Mouse (Mus musculus) thymus, postnatal 36 days (tissue): ENCODE data around the gene Tmem116.
A peak's percentile ranks its signal among the peaks of the same experiment; 100 is the strongest.

Experiments
- DNase-seq, 2 experiments: peaks; one replicate each; pipeline ENCODE4 v3.0.0; 2022; ENCODE audit warnings: mixed read lengths in 2 of 2

Gene Tmem116

GRCm38 (mm10) chr5:121451644-121452025 lies at the start of gene Tmem116:
Gene Tmem116, plus strand, starts transcription at chr5:121451893.
- DNase-seq = no peak

GRCm38 (mm10) chr5:121407856-121408255 lies 43.8 kb upstream of the Tmem116 start:
- no peak for DNase-seq

GRCm38 (mm10) chr5:121410975-121411374 lies 40.7 kb upstream of the Tmem116 start:
- no peak for DNase-seq

GRCm38 (mm10) chr5:121420721-121421120 lies 31.0 kb upstream of the Tmem116 start:
- DNase-seq = no peak

- no peak for DNase-seq
Measured at GRCm38 (mm10) chr5:121422787-121423186, 28.9 kb upstream of the Tmem116 start.

GRCm38 (mm10) chr5:121423297-121423696 lies 28.4 kb upstream of the Tmem116 start:
- DNase-seq = no peak

- DNase-seq = no peak
Measured at GRCm38 (mm10) chr5:121428954-121429353, 22.7 kb upstream of the Tmem116 start.

GRCm38 (mm10) chr5:121438131-121438530 lies 13.6 kb upstream of the Tmem116 start:
- no peak for DNase-seq

- no peak for DNase-seq
Measured at GRCm38 (mm10) chr5:121438756-121439155, 12.9 kb upstream of the Tmem116 start.

GRCm38 (mm10) chr5:121443548-121443947 lies 8.1 kb upstream of the Tmem116 start:
- DNase-seq = peak; percentile 39 to 50

- DNase-seq = no peak
Measured at GRCm38 (mm10) chr5:121444870-121445269, 6.8 kb upstream of the Tmem116 start.

- no peak for DNase-seq
Measured at GRCm38 (mm10) chr5:121448450-121448849, 3.2 kb upstream of the Tmem116 start.

GRCm38 (mm10) chr5:121449976-121450375 lies 1.7 kb upstream of the Tmem116 start:
- peak; percentile 51 to 57 for DNase-seq

GRCm38 (mm10) chr5:121450476-121450875 lies 1.2 kb upstream of the Tmem116 start:
- DNase-seq = no peak

GRCm38 (mm10) chr5:121451203-121451602 lies 490 bp upstream of the Tmem116 start:
- no peak for DNase-seq

- DNase-seq = peak; percentile 99
Measured at GRCm38 (mm10) chr5:121452026-121452869, 555 bp downstream of the Tmem116 start, which contains the start of gene Erp29. Gene Erp29, minus strand, starts transcription at chr5:121452506.

GRCm38 (mm10) chr5:121452906-121453305 lies 1.2 kb downstream of the Tmem116 start:
- DNase-seq = no peak

GRCm38 (mm10) chr5:121453743-121454502 lies 2.2 kb downstream of the Tmem116 start:
- DNase-seq = no peak

GRCm38 (mm10) chr5:121454503-121454782 lies 2.8 kb downstream of the Tmem116 start:
- DNase-seq = no peak

GRCm38 (mm10) chr5:121455510-121456265 lies 4.0 kb downstream of the Tmem116 start:
- no peak for DNase-seq

- DNase-seq = no peak
Measured at GRCm38 (mm10) chr5:121461339-121462170, 9.9 kb downstream of the Tmem116 start.

GRCm38 (mm10) chr5:121462171-121462502 lies 10.4 kb downstream of the Tmem116 start:
- no peak for DNase-seq

GRCm38 (mm10) chr5:121462967-121463366 lies 11.3 kb downstream of the Tmem116 start:
- DNase-seq = no peak
